Mouse (Mus musculus) brown adipose tissue, adult 24 weeks (tissue): ENCODE data around the gene 3110082I17Rik. TPM values are rescaled to one million over a fixed set of nuclear protein-coding genes. Genes with fewer than 3 reads are reported as not detected.

Source experiments
- H3K27ac ChIP-seq: fragments of 200-500 bp; replicated peaks from 2 replicates; pipeline ENCODE4 v1.5.1; 2012; ENCODE audit warnings: low read depth, mild to moderate bottlenecking, low read length
- H3K4me1 ChIP-seq: fragments of 200-500 bp; 2 replicates; pipeline ENCODE4 v1.6.1; 2012; ENCODE audit warnings: low read length, mixed read lengths; ENCODE audit not compliant: control insufficient read depth, insufficient read depth, insufficient read length
- H3K4me3 ChIP-seq: fragments of 200-500 bp; 2 replicates; pipeline ENCODE4 v1.5.1; 2012; ENCODE audit warnings: low read depth, mild to moderate bottlenecking, low read length, moderate library complexity; ENCODE audit not compliant: insufficient read depth
- polyA plus RNA-seq: library from polyadenylated mRNA; stranded (reverse); fragments of >200 nt; gene quantifications from 2 replicates; pipeline ENCODE4 v1.2.4, GENCODE M21; 2012; ENCODE audit not compliant: missing spikeins, insufficient read depth, insufficient read length

The 3110082I17Rik gene
- polyA plus RNA-seq, 1 experiment = 6.0 TPM

GRCm38 (mm10) chr5:139373126-139373525, 87.2 kb downstream of the 3110082I17Rik start:
- Histone ChIP-seq H3K27ac (peak overlapping the region; percentile 23), H3K4me3 (no peak overlapping the region), H3K4me1 (peaks cover 41% of the 10 kb centered on the region)

- Histone ChIP-seq H3K4me1 (peaks cover 34% of the 10 kb centered on the region), H3K4me3 (peak overlapping the region; percentile 74), H3K27ac (peak overlapping the region; percentile 95)
These were observed 88.5 kb downstream of the 3110082I17Rik start for GRCm38 (mm10) chr5:139371631-139372401.

DNA sequence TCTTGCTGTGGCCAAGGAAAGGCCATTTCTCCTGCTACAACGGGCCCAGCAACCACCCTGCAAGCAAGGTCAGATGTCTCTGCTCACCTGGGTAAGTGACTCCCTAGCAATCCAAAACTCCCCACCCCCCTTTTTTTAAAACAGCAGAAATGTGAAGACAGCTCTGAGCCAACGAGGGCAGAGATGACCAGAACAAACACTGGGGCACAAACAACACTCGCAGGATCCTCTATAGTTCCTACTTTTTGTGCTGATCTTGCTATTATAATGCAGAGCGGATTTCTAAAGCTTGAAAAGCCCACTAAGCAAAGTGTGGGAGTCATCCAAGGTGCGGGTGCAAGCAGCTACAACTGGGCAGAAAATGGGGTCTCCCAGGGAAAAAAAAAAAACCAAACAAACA, 89.2 kb downstream of the 3110082I17Rik start:
- H3K27ac ChIP-seq = peak overlapping the region; percentile 95
- H3K4me3 ChIP-seq = peak overlapping the region; percentile 74
- H3K4me1 ChIP-seq = peaks cover 27% of the 10 kb centered on the region

GRCm38 (mm10) chr5:139370336-139370735, 90.0 kb downstream of the 3110082I17Rik start:
- H3K27ac ChIP-seq = peak overlapping the region; percentile 64
- H3K4me3 ChIP-seq = peak overlapping the region; percentile 74
- peaks cover 28% of the 10 kb centered on the region for H3K4me1 ChIP-seq

- no peak overlapping the region for H3K4me3 ChIP-seq
- H3K27ac ChIP-seq = no peak overlapping the region
- H3K4me1 ChIP-seq = peaks cover 29% of the 10 kb centered on the region
These were observed 91.5 kb downstream of the 3110082I17Rik start for GRCm38 (mm10) chr5:139368638-139369320.

DNA sequence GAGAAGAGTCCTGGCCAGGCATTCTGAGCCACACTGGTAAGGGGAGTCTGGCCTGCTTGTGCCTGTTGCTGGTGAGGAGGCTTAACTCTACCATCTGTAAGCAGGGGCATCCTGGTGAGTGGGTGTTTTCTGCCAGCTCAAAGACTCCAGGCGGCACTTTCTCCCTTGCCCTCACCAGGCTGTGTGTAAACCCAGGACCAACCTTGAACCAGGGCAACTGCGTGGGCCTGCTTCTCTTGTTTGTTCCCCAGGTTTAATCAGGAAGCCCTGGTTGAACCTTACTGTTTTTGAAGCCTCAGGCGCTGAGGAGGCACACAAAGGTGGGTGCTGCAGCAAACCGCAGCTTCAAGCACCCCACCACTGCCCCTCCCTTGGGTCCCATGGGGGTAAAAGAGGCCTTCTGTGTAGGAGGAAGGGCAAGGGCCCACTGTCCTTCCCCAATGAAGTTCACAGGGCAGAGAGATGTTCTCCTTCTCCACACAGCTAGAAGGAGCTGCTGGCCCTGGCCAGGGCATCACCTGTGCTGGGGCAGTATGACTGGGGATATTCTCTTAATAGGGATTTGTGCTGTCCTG, 92.4 kb downstream of the 3110082I17Rik start:
- H3K4me1 ChIP-seq = peaks cover 28% of the 10 kb centered on the region
- H3K27ac ChIP-seq = 0 out of 2 replicates have a peak overlapping the region, but pooled peaks have one; percentile 25

GRCm38 (mm10) chr5:139366484-139366883, 93.8 kb downstream of the 3110082I17Rik start:
- H3K4me3 ChIP-seq = no peak overlapping the region
- peaks cover 23% of the 10 kb centered on the region for H3K4me1 ChIP-seq
- peak overlapping the region; percentile 64 for H3K27ac ChIP-seq

More for the DNA sequence above, 92.4 kb downstream of the 3110082I17Rik start:
- no peak overlapping the region for H3K4me3 ChIP-seq

DNA sequence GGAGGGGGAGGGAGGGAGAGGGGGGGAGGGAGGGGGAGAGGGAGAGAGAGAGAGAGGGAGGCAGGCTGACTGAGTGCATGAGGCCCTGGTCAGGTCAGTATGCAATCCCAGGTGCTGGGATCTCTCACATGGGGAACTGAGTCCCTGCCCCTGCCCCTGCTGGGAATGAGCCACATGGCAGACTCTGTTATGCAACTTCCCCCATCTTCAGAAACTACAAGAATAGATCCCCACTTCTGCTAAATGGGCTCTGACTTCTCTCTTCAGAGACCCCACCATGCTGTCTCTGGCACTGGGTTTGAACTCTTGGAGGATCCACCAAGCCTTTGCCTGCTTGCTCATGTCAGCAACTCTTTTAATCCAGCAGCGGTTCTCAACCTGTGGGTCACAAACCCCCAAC, 94.5 kb downstream of the 3110082I17Rik start:
- Histone ChIP-seq H3K4me3 (no peak overlapping the region), H3K27ac (peak overlapping the region; percentile 64; the same call in 1 of the 2 replicates), H3K4me1 (peaks cover 20% of the 10 kb centered on the region)

GRCm38 (mm10) chr5:139364911-139365571, 95.3 kb downstream of the 3110082I17Rik start:
- H3K27ac ChIP-seq = peak overlapping the region; percentile 88

DNA sequence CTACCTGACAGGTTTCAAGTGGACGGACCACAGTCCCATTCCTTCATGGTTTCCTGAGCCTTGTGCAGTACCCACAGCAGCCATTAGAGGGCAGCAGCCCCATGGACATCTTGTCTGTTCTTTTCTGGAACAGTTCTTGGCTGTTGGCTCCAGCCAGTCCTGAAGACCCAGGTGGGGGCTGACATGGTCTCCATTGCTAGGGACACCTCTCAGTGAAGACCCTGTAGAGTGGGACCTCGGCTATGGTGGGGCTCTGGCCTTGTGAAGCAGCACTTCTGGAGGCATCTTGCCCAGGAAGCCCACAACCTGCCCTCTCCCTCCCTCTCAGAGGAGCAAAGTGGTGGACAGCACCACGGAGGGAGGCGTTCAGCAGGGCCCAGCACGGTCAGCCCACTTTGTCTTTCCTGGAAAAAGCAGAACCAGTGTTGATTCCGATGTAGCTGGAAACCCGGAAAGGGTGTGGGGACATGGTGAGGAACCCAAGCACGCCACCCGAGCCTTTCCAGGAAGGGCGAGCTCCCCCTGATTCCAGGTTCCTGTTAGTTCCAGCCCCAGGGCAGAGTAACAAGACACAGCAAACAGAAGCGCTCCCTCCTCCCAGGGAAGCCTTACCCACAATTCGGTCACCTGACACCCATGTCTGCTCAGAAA, 95.9 kb downstream of the 3110082I17Rik start:
- Histone ChIP-seq H3K4me3 (peak overlapping the region; percentile 14; the same call in 1 of the 2 replicates), H3K4me1 (peaks cover 11% of the 10 kb centered on the region), H3K27ac (peak overlapping the region; percentile 88)

More at GRCm38 (mm10) chr5:139364911-139365571, 95.3 kb downstream of the 3110082I17Rik start:
- Histone ChIP-seq H3K4me1 (peaks cover 12% of the 10 kb centered on the region), H3K4me3 (0 out of 2 replicates have a peak overlapping the region, but pooled peaks have one; percentile 8)

GRCm38 (mm10) chr5:139363858-139364257, 96.5 kb downstream of the 3110082I17Rik start:
- peak overlapping the region; percentile 54 for H3K27ac ChIP-seq
- H3K4me3 ChIP-seq = peak overlapping the region; percentile 14; the same call in 1 of the 2 replicates
- H3K4me1 ChIP-seq = peaks cover 11% of the 10 kb centered on the region

DNA sequence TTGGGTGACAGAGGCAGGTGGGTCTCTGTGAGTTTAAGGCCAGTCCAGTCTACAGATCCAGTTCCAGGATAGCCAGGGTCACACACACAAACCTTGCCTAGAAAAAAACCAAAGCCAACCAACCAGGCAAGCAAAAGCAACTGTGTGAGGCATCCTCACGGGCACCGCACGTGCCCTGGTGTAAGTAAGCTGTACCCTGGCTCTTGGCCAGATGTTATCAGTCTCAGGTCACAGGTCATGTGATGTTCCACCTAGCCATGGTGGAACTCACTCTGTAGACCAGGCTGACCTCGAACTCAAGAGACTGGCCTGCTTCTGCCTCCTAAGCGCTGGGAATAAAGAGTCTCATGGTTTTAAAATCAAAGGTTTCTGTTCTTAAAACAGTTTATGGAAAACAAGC, 101.1 kb downstream of the 3110082I17Rik start:
- Histone ChIP-seq H3K4me1 (peaks cover under 1% of the 10 kb centered on the region; the same call in 1 of the 2 replicates), H3K27ac (no peak overlapping the region), H3K4me3 (no peak overlapping the region)

GRCm38 (mm10) chr5:139358653-139359052, 101.7 kb downstream of the 3110082I17Rik start:
- H3K4me1 ChIP-seq = no peaks in the 10 kb centered on the region
- no peak overlapping the region for H3K27ac ChIP-seq
- no peak overlapping the region for H3K4me3 ChIP-seq

GRCm38 (mm10) chr5:139355235-139355772, 105.0 kb downstream of the 3110082I17Rik start:
- Histone ChIP-seq H3K4me3 (no peak overlapping the region), H3K27ac (no peak overlapping the region), H3K4me1 (no peaks in the 10 kb centered on the region)
